Mouse (Mus musculus): ENCODE data around the gene Dclk1. TPM values are rescaled to one million over a fixed set of nuclear protein-coding genes. Genes with fewer than 3 reads are reported as not detected.

Gene Dclk1
- total RNA-seq, 2 experiments from 2014 or later, result 9.2 to 11.1 TPM

DNA sequence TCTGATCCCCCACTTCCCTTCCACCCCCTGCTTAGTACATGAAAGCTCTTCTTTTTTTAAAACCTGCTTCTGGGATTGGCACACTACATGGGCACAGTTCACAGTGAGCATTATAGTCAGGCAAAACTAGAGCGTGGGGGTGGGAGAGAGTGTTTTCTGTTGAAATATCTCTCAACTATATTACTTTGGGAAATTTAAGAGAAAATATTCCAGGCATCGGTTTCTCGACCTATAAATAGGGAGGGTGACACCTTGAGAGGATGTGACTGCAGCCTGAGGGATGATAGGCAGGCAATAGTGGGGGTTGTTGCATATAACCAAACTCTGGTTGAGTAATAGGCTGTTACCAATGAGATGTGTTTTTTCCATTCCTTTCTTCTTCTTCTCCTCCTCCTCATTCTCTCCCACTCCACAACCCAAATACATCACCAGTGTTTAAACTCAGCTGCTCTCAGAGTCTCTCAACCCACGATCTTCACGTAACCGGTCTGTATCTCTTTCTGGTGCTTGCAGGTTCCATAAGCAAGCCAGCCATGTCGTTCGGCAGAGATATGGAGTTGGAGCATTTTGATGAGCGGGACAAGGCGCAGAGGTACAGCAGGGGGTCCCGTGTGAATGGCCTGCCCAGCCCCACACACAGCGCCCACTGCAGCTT lies 4.6 kb downstream of the Dclk1 start:
- no peak for DNase-seq
- intact Hi-C loops (cut with DNase I; ENCODE audit: low total_unique reads), result no loop called here

DNA sequence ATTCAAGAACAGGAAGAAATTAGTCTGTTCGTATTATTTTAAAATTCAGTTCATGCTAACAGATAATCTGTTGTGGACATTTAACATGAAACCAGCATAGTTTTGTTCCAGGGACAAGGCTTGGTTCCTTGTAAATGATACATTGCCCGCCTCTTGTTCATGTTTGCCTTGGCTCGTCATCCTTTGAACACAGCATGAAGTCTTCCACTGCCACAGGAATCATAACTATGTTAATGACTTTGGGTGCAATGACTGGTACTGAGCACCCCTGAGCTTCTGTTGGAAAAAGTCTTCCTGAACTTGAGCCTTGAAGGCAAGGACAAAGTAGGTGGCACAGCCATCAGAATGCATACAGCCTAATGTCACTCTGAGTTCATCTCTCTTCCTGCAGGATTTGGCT lies 5.9 kb downstream of the Dclk1 start:
- intact Hi-C loops (cut with DNase I; ENCODE audit: low total_unique reads), result no loop called here
- DNase-seq, result no peak

DNA sequence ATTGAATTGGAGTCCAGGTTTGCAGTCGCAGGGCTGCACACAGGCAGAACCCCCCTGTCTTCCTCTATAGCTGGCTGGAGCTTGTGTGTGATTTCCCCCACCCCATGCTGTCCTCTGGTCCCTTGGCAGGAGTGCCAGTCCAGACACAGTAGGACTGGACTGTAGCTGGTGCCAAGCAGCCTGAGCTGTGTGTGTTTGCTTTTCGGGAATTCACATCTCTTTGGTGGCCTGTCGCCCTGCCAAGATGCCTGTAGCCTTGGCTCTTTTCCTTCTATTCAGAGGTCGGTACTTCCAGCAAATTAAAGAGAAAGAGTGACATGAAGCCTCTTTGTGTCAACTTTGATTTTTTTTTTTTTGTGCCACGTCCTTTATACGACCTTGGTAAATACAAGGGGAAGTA lies 6.3 kb downstream of the Dclk1 start:
- peak; percentile 35 for DNase-seq
- intact Hi-C loops (cut with DNase I; ENCODE audit: low total_unique reads), result no loop called here

DNA sequence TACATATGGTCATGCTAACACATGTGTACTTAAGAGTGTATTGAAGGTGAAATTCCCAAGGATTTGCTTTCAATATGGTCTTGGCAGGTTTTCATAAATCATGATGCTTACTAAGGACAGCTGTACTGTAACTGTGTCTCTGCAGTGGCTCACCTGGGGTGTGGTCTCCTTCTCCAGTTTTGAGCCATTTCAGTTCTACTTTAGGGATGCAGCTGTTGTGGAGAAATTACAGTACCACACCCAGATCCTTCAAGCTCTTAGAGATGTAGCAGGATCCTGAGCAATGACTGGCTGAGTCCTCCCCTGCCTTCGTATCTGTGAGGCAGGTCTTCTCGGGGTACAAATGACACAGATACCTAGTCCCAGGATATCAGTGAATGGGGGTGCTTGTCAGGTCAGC lies 8.5 kb downstream of the Dclk1 start:
- DNase-seq, result no peak
- intact Hi-C loops (cut with DNase I; ENCODE audit: low total_unique reads), result no loop called here

DNA sequence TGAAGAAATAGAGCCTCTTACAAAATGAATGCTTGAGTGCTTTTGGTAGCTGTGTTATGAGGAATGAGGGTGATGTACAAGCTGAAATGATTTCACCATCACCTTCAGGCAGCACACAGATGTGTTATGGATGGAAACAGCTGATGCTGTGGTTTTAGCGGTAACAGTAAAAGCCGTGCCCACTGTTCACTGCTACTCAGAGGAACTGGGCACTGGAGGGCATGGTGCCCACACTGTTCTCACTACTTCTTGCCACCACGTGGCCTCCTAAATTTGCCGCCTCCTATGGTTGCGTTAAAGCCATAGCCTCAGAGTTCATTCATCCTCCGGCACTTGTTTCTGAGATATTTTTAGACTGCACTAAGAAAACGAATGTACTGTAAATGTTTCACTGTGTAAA lies 18.0 kb downstream of the Dclk1 start:
- no peak for DNase-seq
- intact Hi-C loops (cut with DNase I; ENCODE audit: low total_unique reads), result no loop called here

DNA sequence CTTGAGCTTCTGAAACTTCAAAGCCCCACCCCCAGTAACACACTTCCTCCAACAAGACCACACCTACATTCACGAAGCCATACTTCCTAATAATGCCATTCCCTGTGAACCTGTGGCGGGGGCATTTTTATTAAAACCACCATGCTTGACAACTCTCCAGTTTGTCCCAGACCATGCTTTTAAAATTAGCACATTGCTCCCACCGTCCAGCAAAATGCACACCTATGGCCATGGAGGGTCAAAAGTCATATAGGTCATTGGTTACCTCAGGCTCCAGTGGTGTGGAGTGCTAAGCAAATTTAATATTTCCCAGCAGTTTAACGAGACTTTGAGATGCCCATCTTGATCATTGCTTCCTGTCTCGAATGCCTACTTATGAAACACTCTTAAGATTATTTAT lies 23.9 kb downstream of the Dclk1 start:
- intact Hi-C loops (cut with DNase I; ENCODE audit: low total_unique reads), result no loop called here
- no peak for DNase-seq

DNA sequence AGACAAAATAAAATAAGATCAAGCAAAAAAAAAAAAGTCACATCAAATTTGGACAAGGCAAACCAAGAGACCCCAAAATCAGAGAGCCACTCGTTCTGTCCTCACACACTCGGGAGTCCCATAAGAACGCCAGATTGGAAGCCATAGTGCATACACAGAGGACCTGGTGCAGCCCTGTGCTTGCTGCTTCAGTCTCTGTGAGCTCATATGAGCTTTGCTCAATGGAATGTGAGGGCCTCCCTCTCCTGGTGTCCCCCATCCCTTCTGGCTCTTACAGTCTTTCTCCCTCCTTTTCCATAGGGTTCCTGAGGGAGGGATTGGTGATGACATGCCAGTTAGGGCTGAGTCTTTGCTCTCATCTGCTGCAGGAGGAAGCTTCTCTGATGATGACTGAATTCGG lies 27.6 kb downstream of the Dclk1 start:
- DNase-seq, result no peak
- intact Hi-C loops (cut with DNase I; ENCODE audit: low total_unique reads), result no loop called here

DNA sequence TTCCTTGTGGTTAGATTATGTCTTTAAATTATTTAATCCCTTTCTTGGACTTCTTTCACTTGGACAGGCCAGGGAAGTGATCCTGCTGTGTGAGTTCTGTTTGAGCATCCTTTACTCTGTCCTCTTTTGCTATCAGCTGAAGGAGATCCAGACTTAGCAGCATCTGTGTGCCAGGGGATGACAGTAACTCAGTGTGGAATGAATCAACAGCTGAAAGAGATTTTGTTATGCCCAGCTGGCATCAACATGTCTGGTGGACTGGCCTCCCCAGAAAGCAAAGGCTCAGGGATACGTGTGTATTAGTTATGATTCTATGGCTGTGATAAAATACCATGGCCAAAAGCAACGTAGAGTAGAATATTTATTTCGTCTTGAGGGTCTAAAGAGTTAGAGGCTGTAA lies 28.2 kb downstream of the Dclk1 start:
- no peak for DNase-seq
- intact Hi-C loops (cut with DNase I; ENCODE audit: low total_unique reads), result no loop called here

DNA sequence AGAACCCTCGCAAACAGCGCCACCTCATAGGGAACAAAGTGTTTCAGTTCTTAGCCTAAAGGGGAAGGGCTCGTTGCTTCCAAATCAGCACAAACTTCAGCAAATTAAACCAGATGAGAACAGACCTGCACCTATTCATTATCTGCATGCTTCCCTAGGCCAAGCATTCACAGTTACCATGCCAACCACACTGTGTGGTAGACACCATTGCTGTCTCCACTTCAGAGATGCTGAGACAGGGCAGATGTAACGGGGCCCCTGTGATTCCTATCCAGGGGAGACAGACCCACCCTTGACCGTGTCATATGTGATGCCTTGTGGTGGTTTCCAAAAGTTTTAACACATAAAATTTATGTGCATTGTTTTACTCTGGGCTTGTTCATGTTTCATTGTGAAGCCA lies 28.8 kb downstream of the Dclk1 start:
- intact Hi-C loops (cut with DNase I; ENCODE audit: low total_unique reads), result no loop called here
- no peak for DNase-seq

DNA sequence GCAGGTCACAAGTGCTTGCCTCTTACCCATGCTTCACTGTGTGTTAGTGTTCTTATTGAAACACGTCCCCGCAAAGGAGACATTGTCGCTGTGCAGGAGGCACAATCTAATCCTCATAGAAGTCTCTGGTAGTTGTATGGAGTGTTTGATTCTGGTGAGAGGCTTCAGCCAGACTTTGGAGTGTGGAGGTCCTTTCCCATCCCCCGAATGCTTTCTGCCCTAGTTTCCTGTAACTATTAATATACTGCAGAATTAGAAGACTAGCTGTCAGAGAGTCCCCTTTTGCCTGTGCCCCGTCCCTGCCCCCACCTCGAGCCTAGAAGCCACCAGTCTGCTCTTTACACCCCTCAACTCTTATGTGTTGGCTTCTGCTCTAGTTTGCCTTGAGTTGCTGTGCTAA lies 30.4 kb downstream of the Dclk1 start:
- intact Hi-C loops (cut with DNase I; ENCODE audit: low total_unique reads), result no loop called here
- DNase-seq, result no peak

DNA sequence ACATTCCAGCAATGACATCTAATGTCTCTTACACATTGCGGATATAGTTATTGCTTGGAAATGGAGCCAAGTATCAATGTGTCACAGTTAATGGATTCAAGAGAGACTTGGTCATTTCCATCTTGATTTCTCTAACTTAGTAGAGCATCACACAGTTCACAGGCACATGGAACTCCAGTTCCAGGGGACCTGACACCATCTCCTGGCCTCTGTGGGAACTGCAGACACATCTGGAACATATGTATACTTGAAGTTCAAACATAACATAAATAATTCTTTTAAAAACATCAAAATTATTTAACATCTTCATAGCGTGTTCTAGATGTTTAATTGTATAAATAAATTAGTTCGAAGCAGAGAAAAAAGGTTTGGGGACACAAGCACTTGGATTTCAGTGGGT lies 34.3 kb downstream of the Dclk1 start:
- intact Hi-C loops (cut with DNase I; ENCODE audit: low total_unique reads), result no loop called here
- DNase-seq, result no peak

DNA sequence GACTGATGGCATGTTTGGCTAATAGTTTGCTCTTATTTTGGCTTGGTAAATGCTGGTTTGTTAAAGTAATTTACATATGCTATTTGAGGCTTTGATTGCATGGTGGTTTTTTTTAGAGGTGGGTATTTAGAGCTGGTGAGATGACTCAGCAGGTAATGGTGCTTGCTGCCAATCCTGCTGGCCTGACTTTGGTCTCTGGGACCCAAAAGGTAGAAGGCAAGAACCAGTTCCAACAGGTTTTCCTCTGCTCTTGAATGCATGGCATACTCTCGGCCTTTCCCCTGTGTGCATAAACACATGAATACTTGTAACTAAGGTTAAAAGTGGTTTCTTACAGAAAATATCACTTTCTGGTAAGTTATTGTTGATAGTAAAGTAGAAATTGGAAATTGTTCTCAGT lies 34.7 kb downstream of the Dclk1 start:
- DNase-seq, result no peak
- intact Hi-C loops (cut with DNase I; ENCODE audit: low total_unique reads), result no loop called here

DNA sequence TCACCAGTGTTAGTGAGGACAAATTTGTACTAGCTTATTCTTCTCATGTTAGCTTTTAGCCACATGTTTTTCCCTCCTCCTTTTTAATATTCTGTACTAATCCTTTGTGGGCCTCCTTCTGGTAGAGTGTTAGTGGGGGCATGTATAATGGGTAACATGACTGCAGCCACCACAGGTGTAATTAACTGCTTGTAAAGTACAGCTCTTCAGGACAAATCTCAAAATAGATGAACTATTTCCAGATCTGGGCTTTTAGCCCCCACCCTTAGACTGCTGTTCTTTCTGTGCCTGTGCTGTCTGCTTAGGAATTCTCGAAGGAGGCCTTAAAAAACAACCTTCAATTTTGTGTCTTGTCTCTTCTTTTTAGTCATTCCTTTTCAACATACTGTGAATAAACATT lies 35.7 kb downstream of the Dclk1 start:
- DNase-seq, result no peak
- intact Hi-C loops (cut with DNase I; ENCODE audit: low total_unique reads), result no loop called here

DNA sequence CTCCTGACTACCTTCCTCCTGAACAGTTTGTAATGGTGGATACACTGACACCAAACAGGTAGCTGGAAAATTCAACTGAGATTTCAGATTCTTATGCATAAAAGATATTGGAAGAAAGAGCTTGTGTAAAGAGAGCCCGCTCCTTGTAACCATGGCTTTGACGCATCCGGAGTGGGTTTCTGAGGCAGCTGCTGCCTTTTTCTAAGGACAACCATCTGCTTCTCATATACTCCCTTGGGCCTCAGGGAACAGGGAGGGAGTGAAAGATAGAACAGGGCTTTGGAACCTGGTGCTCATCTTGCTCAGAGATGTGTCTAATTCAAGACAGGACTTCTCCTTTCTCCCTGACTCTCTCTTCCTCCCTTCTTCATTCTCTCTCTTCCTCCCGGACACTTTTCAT lies 37.8 kb downstream of the Dclk1 start:
- DNase-seq, result no peak
- intact Hi-C loops (cut with DNase I; ENCODE audit: low total_unique reads), result no loop called here

DNA sequence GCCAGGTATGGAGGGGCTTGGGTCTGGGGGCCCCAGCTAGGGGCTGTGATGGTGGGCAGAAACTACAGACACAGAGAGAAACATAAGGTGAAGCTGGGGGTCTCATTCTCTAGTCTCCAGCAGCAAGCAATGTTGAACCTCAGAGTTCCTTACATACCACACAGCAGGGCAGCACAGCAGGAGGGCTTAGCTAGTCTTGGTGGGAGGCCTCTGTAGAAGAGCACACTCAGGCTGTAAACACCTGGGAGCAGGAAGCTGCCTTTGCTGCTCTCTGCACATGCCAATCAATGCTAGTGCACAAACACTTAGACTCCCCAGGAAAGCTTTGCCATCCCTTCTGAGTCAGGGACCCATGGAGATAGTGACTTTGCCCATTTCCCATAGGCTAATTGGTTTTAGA lies 38.3 kb downstream of the Dclk1 start:
- intact Hi-C loops (cut with DNase I; ENCODE audit: low total_unique reads), result no loop called here
- DNase-seq, result no peak

DNA sequence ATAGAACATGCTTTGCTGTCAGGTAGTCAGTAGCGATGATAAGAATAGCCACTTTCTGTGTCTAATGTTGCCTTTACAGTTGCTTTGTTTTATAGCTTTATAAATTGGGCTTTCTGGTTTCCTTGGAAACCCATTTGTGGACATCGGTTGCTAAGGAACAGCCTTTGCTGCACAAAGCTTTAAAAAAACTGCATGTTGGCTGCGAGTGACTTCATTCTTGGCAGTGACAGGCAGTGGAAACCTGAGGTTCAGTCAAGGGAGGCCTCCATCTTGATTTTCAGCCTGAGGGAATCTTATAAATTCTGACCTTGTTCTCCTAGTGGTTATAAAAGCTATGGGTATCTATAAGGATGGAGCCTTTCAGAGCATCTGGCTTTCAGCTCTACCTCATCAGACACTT lies 42.1 kb downstream of the Dclk1 start:
- intact Hi-C loops (cut with DNase I; ENCODE audit: low total_unique reads), result no loop called here
- no peak for DNase-seq

DNA sequence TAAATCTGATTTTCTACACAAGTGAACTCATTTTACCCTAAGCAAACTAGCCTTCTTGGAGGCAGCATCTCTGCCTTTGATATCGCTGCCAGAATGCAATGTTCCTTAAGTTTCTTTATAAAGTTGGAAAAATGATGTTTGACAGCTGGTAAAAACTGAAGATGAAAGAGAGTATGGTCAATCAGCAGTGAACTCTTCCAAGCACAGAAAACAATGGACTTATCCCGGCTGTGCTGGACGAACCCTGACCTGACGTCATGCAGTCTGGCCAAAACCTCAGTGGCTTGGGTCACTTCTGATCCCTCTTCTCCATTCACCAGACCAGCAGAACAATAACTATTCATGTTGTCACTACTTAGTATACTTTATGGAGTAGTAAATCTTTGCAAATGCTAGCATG lies 46.6 kb downstream of the Dclk1 start:
- intact Hi-C loops (cut with DNase I; ENCODE audit: low total_unique reads), result no loop called here
- DNase-seq, result peak; percentile 26

DNA sequence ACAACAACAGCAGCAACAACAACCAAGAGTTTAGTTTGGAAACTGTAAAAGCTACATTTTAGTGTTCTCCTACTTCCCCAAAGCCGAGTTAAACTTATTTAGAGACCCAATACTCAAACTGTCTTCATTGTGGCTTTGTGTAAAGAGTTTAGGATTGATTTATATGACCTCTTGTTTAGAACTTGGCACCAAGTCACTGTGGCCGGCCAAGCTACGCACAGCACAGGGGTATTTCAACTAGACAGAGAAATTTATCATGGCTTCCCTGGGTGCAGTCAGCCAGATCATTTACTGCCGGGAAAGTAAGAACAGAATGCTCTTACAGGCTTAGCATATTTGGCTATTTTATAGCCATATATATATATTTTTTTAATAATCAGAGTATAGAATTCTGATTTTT lies 49.8 kb downstream of the Dclk1 start:
- DNase-seq, result no peak
- intact Hi-C loops (cut with DNase I; ENCODE audit: low total_unique reads), result no loop called here

DNA sequence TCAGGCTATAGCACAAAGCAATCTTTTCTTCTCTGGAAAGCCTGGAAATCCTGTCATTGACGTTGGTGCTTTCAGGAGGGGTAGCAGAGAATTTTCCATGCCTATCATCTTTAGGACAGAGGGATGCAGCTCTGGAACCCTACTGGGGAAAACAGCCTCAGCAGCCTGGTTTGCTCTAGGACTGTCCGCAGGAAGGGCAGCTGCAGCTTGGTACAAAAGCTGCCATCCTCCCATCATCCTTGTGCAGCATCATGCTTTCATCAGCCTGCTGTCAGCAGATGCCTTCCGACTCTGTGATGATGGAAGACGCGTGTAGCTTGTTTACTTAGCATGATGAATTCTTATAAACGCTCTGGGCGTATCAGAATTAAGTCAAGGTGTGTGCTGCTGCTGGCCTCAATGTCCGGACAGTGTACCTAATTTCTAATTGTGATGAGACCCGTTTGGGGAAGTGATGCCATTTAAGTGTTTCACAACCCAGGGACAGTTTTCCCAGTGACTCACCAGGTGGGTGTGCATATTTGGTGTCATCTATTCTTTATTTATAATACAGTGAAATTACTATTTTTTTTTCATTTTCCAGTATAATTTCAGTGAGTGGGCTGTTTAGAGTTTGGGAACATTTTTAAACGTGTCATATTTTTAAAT lies 50.7 kb downstream of the Dclk1 start:
- intact Hi-C loops (cut with DNase I; ENCODE audit: low total_unique reads), result no loop called here

DNA sequence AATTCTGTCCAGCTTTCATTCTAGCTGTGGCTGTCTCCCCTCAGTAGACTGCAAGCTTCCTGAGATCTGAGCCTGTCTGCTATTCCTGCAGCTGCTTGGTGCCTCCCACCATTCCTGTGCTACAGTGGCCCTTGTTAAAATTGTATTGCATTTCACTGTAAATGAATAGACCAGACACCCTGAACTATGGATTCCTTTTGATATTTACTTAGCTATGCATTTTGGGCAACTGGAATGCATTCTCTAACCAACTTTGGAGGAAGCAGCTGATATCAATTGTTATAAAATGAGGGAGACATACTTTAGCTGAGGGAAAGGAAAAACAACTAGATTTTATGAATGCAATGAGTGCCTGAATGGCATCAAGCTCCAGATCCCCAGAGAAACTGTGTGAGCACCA lies 63.5 kb downstream of the Dclk1 start:
- DNase-seq, result no peak
- intact Hi-C loops (cut with DNase I; ENCODE audit: low total_unique reads), result no loop called here

More for the DNA sequence above, 50.7 kb downstream of the Dclk1 start:
- no peak for DNase-seq

DNA sequence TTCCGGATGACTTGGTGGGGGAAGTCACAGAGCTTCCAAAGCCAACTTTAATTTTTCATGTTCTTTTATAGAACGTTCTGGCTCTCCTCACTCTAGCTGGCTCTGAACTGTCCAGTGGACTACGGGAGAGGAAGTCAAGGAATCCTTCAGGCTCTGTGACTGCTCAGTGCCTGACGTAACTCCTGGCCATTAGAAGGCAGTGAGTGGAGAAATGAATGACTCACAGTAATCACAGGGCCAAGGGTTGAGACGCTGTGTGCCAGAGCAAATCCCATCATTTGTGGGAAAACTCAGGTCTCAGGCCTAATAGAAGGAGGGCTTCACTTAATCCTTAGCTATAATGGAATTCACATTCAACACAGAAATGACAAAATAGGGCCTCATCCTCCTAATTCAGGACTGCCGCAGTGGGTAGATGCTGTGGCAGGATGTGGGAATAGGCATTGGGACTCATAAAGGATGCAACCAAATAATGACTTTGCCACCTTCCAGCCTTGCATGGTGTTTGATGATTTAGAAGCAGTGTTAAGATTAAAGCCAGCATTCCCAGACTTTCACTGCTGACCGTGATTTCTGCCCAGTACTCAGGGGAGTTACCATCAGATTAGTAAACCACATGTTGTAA lies 65.5 kb downstream of the Dclk1 start:
- peak; percentile 54 for DNase-seq
- intact Hi-C loops (cut with DNase I; ENCODE audit: low total_unique reads), result no loop called here

Measured in gastrocnemius, postnatal 14 days (tissue).